Mouse (Mus musculus) kidney, embryonic 16.5 days (tissue): Measurements from ENCODE around the gene Proser3. TPM values are rescaled to one million over a fixed set of nuclear protein-coding genes. Genes with fewer than 3 reads are reported as not detected.

Source experiments
- ATAC-seq: fragments of 200-750 bp; cut with Nextera tagmentation; 2 replicates; pipeline ENCODE4 v1.8.0; 2017; ENCODE audit warnings: moderate TSS enrichment; ENCODE audit not compliant: low FRiP score, low TSS enrichment
- H3K27ac ChIP-seq: fragments of 300-500 bp; sonication (generic); 2 replicates; pipeline ENCODE4 v1.5.1; 2014; ENCODE audit warnings: low read length
- H3K27me3 ChIP-seq: fragments of 300-500 bp; sonication (generic); 2 replicates; pipeline ENCODE4 v1.6.1; 2014; ENCODE audit warnings: low read length, control low read depth, mixed read lengths; ENCODE audit not compliant: insufficient read depth
- H3K36me3 ChIP-seq: fragments of 300-500 bp; sonication (generic); 2 replicates; pipeline ENCODE4 v1.6.1; 2014; ENCODE audit warnings: low read length, control low read depth, mixed read lengths; ENCODE audit not compliant: insufficient read depth
- H3K4me1 ChIP-seq: fragments of 300-500 bp; sonication (generic); 2 replicates; pipeline ENCODE4 v1.6.1; 2014; ENCODE audit warnings: low read length, control low read depth, mixed read lengths; ENCODE audit not compliant: insufficient read depth
- H3K4me2 ChIP-seq: fragments of 300-500 bp; sonication (generic); replicated peaks from 2 replicates; pipeline ENCODE4 v1.6.1; 2014; ENCODE audit warnings: low read depth, low read length
- H3K4me3 ChIP-seq: fragments of 300-500 bp; sonication (generic); 2 replicates; pipeline ENCODE4 v1.5.1; 2014; ENCODE audit warnings: mild to moderate bottlenecking, low read length
- H3K9ac ChIP-seq: fragments of 300-500 bp; sonication (generic); replicated peaks from 2 replicates; pipeline ENCODE4 v1.6.1; 2014; ENCODE audit warnings: low read length
- H3K9me3 ChIP-seq: fragments of 300-500 bp; sonication (generic); 2 replicates; pipeline ENCODE4 v1.6.1; 2016; ENCODE audit warnings: low read length, control low read depth
- WGBS: fragments of 180-500 bp; shearing (Covaris S2); extraction: QIAGEN DNeasy Blood & Tissue Kit; methylation state at CpG from one replicate; pipeline ENCODE4 v1.1.7; 2014; 5-methylcytosine and 5-hydroxymethylcytosine counted together
- polyA plus RNA-seq: library from polyadenylated mRNA; unstranded; fragments of >200 nt; fragmentation: Nextera tagmentation; extraction: Ambion mirVana; gene quantifications from 2 replicates; pipeline ENCODE4 v1.2.1, GENCODE M21; 2015

Proser3 gene
- polyA plus RNA-seq = 12.0 and 16.6 TPM in 2 replicates

GRCm38 (mm10) chr7:30552102-30553020 is at the start of gene Proser3, which contains the start of gene Hspb6:
Proser3 (minus strand) TSS chr7:30552299.
Hspb6 (plus strand) TSS chr7:30552178.
- Histone ChIP-seq H3K27me3 (no peaks in the 10 kb centered on the region), H3K4me2 (peak within 1 kb of the TSS; percentile 95), H3K4me1 (peaks cover 21% of the 10 kb centered on the region), H3K9ac (peak within 1 kb of the TSS; percentile 87), H3K4me3 (peak within 1 kb of the TSS; percentile 76), H3K27ac (peak within 1 kb of the TSS; percentile 99), H3K36me3 (peaks cover 39% of the 10 kb centered on the region), H3K9me3 (no peaks in the 10 kb centered on the region)
- peak; percentile 95 for ATAC-seq
- 1% methylated on average over 44 of the region's 44 CpGs for WGBS

GRCm38 (mm10) chr7:30600651-30601050 is 48.6 kb upstream of the Proser3 start:
- H3K4me3 ChIP-seq = no peak overlapping the region
- H3K4me1 ChIP-seq = peaks cover 23% of the 10 kb centered on the region
- 0 out of 2 replicates have a peak, but pooled peaks have one; percentile 33 for ATAC-seq
- H3K36me3 ChIP-seq = no peaks in the 10 kb centered on the region
- H3K4me2 ChIP-seq = no peak overlapping the region; the same call in 1 of the 2 replicates
- WGBS = 70% methylated on average over 7 of the region's 7 CpGs
- H3K27ac ChIP-seq = peak overlapping the region; percentile 31
- H3K9ac ChIP-seq = no peak overlapping the region
- no peaks in the 10 kb centered on the region for H3K9me3 ChIP-seq
- no peaks in the 10 kb centered on the region for H3K27me3 ChIP-seq

DNA sequence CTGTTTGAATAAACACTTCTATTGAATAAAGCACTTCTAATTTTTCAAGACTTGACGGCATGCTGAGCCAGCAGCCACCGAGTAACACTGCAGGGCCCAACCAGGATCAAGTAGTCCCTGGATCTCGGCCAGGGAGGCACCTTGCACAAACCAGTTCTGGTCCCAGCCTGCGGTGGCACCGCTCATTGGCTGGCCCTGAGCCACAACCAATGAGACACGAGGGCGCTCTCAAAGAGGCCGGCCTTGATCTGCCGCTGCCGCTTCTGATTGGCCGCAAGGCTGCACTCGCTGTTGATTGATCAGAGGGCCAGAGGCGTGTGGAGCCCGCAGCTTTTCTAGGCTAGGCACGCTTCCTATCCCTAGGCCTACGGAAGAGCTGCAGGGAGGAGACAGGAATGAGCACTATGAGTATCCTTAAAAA is 47.8 kb upstream of the Proser3 start:
- under 1% methylated on average over 16 of the region's 16 CpGs for WGBS
- ATAC-seq = peak; percentile 96
- Histone ChIP-seq H3K36me3 (no peaks in the 10 kb centered on the region), H3K9ac (no peak overlapping the region), H3K27me3 (no peaks in the 10 kb centered on the region), H3K27ac (peak overlapping the region; percentile 31), H3K4me2 (peak overlapping the region; percentile 14; the same call in 1 of the 2 replicates), H3K4me3 (no peak overlapping the region), H3K4me1 (peaks cover 23% of the 10 kb centered on the region), H3K9me3 (no peaks in the 10 kb centered on the region)

DNA sequence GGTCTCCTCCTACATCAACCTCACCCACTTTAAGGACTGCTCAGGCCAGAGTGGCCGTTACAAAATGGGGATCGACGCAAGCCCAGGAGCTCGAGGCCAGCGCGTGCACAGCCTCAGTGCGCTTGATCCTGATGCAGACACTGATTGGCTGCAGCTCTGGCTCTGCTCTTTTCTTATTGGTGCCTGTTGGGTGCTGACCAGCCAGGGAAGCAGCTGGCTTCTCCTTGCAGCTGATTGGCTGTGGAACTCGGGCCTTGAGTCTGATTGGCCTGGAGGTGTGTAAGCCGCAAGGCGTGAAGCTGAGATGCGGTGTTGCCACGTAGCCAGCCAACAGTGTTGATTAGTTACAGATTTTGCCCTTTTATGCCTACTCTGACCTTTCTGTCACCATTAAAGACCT is 46.7 kb upstream of the Proser3 start, which contains the start of gene Zbtb32:
Gene Zbtb32 (minus strand): TSS at position 124 of the 400 bp plus-strand sequence.
- no peak within 1 kb of the TSS for H3K4me3 ChIP-seq
- H3K27me3 ChIP-seq = no peaks in the 10 kb centered on the region
- peaks cover 16% of the 10 kb centered on the region for H3K4me1 ChIP-seq
- H3K36me3 ChIP-seq = no peaks in the 10 kb centered on the region
- 93% methylated on average over 12 of the region's 12 CpGs for WGBS
- no peak within 1 kb of the TSS for H3K4me2 ChIP-seq
- no peak for ATAC-seq
- no peaks in the 10 kb centered on the region for H3K9me3 ChIP-seq
- no peak within 1 kb of the TSS for H3K9ac ChIP-seq
- peak within 1 kb of the TSS; percentile 32; the same call in 1 of the 2 replicates for H3K27ac ChIP-seq

DNA sequence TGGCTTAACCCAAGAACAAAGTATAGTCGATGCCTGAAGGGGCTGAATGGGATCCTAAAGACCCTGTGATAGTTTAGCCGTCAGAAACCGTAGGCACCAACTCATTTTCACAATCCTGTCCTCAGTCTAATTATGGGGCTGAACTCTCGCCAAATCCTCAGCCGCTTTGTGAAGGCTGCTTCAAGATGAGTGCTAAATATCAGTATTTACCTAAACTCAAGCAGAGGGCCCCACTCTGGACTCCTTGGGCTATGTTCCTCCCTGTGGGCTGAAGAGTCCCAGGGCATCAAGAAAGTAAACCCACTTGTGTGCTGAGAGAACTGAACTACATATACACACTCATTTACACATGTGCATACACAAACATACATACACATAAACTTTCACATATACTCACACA is 44.7 kb upstream of the Proser3 start:
- no peaks in the 10 kb centered on the region for H3K9me3 ChIP-seq
- H3K27ac ChIP-seq = no peak overlapping the region
- WGBS = 74% methylated on average over 5 of the region's 5 CpGs
- no peaks in the 10 kb centered on the region for H3K27me3 ChIP-seq
- no peak overlapping the region for H3K4me3 ChIP-seq
- H3K4me1 ChIP-seq = 0 out of 2 replicates have a peak, but pooled peaks cover 3% of the 10 kb centered on the region
- no peak overlapping the region for H3K4me2 ChIP-seq
- H3K36me3 ChIP-seq = no peaks in the 10 kb centered on the region
- no peak overlapping the region for H3K9ac ChIP-seq
- ATAC-seq = no peak

GRCm38 (mm10) chr7:30596093-30596492 is 44.0 kb upstream of the Proser3 start:
- ATAC-seq = no peak
- Histone ChIP-seq H3K4me1 (0 out of 2 replicates have a peak, but pooled peaks cover 3% of the 10 kb centered on the region), H3K27ac (no peak overlapping the region), H3K4me3 (no peak overlapping the region), H3K36me3 (no peaks in the 10 kb centered on the region), H3K9ac (no peak overlapping the region), H3K9me3 (no peaks in the 10 kb centered on the region), H3K4me2 (no peak overlapping the region), H3K27me3 (no peaks in the 10 kb centered on the region)
- WGBS = 82% methylated on average over 5 of the region's 5 CpGs

DNA sequence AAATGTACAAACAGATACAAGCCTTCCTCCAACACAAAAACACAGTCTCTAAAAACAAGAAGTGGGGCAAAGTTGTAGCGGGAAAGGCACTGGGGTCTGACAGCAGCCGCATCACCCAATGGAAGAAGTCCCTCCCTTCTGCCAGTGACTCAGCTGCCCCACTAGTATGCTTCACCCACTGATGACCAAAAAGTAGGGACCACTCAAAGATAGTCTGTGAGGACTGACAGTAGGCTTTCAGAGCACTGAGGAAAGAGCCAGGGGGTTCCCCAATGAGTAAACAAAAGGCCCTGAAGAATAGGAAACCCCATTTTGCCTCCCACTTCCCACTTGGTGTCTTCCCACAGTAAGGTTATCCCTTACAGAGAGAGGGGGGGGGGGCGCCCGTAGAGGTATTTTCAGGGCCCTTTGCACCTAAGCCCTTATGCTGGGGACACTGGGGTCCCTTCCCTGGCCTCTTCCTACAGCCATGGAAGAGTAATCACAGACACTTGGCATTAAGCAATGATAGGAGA is 42.5 kb upstream of the Proser3 start:
- Histone ChIP-seq H3K27me3 (no peaks in the 10 kb centered on the region), H3K9ac (no peak overlapping the region), H3K4me2 (no peak overlapping the region), H3K4me3 (no peak overlapping the region), H3K27ac (no peak overlapping the region), H3K4me1 (peaks cover 8% of the 10 kb centered on the region; the same call in 1 of the 2 replicates), H3K9me3 (no peaks in the 10 kb centered on the region), H3K36me3 (no peaks in the 10 kb centered on the region)
- WGBS = 63% methylated on average over 4 of the region's 4 CpGs
- ATAC-seq = no peak

DNA sequence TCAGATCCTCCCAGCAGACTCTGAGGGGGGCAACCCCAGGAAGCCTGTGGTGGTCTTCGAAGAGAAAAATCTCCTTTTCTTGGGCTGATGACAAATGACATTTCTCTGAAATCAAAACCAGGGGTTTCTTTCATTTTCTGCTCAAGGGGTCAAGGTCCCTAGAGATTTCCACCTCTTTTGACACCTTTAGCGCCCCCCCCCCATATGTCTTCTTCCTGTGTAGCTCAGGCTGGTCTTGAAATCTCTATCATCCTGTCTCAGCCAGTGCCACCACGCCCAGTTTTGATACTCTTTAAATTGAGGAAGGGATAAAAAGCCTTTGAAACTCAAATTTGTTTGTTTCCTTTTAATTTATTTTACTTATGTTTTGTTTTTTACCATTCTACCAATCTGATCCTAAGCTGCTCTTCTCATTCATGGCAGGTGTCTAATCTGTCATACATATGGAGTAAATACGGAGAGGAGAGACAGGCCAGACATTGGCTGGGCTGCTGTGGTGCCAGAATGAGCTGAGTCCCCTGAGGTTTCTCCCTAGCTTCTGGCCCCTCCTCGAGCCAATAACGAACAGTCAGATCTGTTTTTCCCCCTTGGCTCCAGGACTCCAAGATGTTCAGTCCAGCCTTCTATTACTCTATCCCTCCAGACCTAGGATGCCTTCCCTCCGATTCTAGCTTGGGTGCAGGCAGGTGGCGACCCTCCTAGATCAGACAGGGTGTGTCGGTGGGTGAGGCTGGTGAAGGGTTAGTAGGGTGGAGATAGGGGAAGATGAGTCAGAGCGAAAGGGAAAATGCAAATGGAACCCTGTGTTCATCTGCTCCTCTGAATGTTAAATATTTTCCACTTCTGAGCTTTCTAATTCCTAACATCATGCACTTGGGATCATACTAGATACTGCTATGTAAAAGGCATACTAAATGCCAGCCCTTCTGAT is 41.7 kb upstream of the Proser3 start:
- H3K4me1 ChIP-seq = peaks cover 9% of the 10 kb centered on the region; the same call in 1 of the 2 replicates
- H3K27ac ChIP-seq = no peak overlapping the region
- H3K9ac ChIP-seq = no peak overlapping the region
- no peaks in the 10 kb centered on the region for H3K27me3 ChIP-seq
- no peak overlapping the region for H3K4me3 ChIP-seq
- H3K9me3 ChIP-seq = no peaks in the 10 kb centered on the region
- H3K36me3 ChIP-seq = no peaks in the 10 kb centered on the region
- 75% methylated on average over 10 of the region's 10 CpGs for WGBS
- no peak overlapping the region for H3K4me2 ChIP-seq
- ATAC-seq = no peak

DNA sequence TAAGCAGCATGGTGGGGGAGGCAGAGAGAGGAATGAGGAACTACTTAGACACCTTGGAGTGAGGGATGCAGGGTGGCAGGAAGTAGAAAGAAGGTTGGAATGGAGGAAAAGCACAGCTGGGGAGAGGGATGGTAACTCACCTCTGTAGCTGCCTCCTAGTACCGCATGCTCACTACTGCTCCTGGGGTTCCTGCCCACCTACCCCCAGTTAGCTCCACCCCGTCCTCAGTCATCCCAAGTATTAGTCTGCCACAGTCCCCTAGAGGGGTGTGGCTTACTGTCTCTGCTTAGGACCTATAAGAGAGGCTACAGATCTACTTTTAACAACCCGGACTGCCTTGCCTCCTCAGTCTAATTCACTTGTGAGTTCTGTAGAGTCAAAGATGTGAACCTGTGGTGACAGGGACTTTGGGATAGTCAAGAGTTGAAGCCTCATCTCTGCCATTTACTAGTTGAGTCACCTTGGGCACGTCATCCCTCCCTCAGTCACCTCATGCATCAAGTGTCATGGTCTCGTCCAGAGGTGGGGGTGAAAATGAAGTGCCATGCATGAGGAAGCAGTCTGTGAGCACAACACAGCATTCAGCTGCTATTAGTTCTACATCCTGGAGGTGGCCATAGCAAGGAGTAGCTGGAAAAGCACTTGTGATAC is 40.8 kb upstream of the Proser3 start:
- Histone ChIP-seq H3K27me3 (no peaks in the 10 kb centered on the region), H3K4me2 (no peak overlapping the region), H3K9ac (no peak overlapping the region), H3K9me3 (no peaks in the 10 kb centered on the region), H3K27ac (no peak overlapping the region), H3K36me3 (no peaks in the 10 kb centered on the region), H3K4me1 (peaks cover 9% of the 10 kb centered on the region; the same call in 1 of the 2 replicates), H3K4me3 (no peak overlapping the region)
- 45% methylated on average over 5 of the region's 5 CpGs for WGBS
- no peak for ATAC-seq
